Mouse (Mus musculus) CH12.LX (cell line): ENCODE results near the gene D17H6S53E. TPM values are rescaled to one million over a fixed set of nuclear protein-coding genes. Genes with fewer than 3 reads are reported as not detected.

Source experiments
- DNase-seq: peaks from one replicate; pipeline ENCODE4 v3.0.0-alpha.2; 2013; ENCODE audit errors: extremely low read depth
- H3K27ac ChIP-seq: 2 replicates; pipeline ENCODE4 v1.5.1; 2012; ENCODE audit warnings: low read depth, mild to moderate bottlenecking, control low read depth, moderate library complexity; ENCODE audit not compliant: insufficient read depth
- H3K27me3 ChIP-seq: replicated peaks from 2 replicates; pipeline ENCODE3; 2012; ENCODE audit warnings: inconsistent platforms
- H3K36me3 ChIP-seq, 2 experiments: replicated peaks in 1 of 2; 2 replicates each; pipeline versions ENCODE3 to v1.6.1; 2012; ENCODE audit warnings: inconsistent platforms in 1 of 2, low read length in 1 of 2, mild to moderate bottlenecking in 1 of 2, mixed read lengths in 1 of 2, moderate library complexity in 1 of 2; ENCODE audit not compliant: control insufficient read depth in 1 of 2, insufficient read depth in 1 of 2
- H3K4me1 ChIP-seq, 2 experiments: 2 replicates each; pipeline ENCODE4 v1.6.1; 2012; ENCODE audit warnings: inconsistent platforms in 1 of 2, moderate library complexity in 1 of 2; ENCODE audit not compliant: insufficient read depth in 2 of 2, control insufficient read depth in 1 of 2
- H3K4me2 ChIP-seq: 2 replicates; pipeline ENCODE4 v1.6.1; 2012; ENCODE audit warnings: low read depth, mild to moderate bottlenecking, control low read depth; ENCODE audit not compliant: poor library complexity, insufficient read depth, severe bottlenecking
- H3K4me3 ChIP-seq, 3 experiments: fragments of 150-350 bp in 1 of 3; sonication (generic) in 1 of 3; replicated peaks in 1 of 3; 2 replicates each; pipeline versions ENCODE3 to v1.5.1; 2011 to 2012; ENCODE audit warnings: low read depth in 2 of 3, low read length in 2 of 3, mild to moderate bottlenecking in 2 of 3, moderate library complexity in 2 of 3, control low read depth in 1 of 3, improper control_type of control experiment in 1 of 3, inconsistent platforms in 1 of 3, mixed read lengths in 1 of 3; ENCODE audit not compliant: poor library complexity in 1 of 3
- H3K79me2 ChIP-seq: replicated peaks from 2 replicates; pipeline ENCODE4 v1.6.1; 2012; ENCODE audit warnings: mild to moderate bottlenecking, moderate library complexity; ENCODE audit not compliant: control insufficient read depth, poor library complexity, insufficient read depth, severe bottlenecking; ENCODE audit errors: extremely low read depth
- H3K9ac ChIP-seq: 2 replicates; pipeline ENCODE4 v1.6.1; 2012; ENCODE audit warnings: low read depth, mild to moderate bottlenecking, control low read depth, moderate library complexity; ENCODE audit not compliant: insufficient read depth
- H3K9me3 ChIP-seq: replicated peaks from 2 replicates; pipeline ENCODE3; 2012; ENCODE audit warnings: low read length, inconsistent platforms, mixed read lengths
- CHD1 ChIP-seq: IDR thresholded peaks from 2 replicates; pipeline ENCODE4 v1.6.1; 2012; ENCODE audit warnings: low read depth, low read length, improper control_type of control experiment, inconsistent platforms
- CTCF ChIP-seq, 2 experiments: IDR thresholded peaks in 1 of 2; conservative IDR thresholded peaks in 1 of 2; 2 replicates each; pipeline ENCODE4 v1.5.1; 2011 to 2012; ENCODE audit warnings: low read depth in 2 of 2, low read length in 2 of 2, improper control_type of control experiment in 1 of 2, inconsistent platforms in 1 of 2, mild to moderate bottlenecking in 1 of 2, moderate library complexity in 1 of 2
- ELF1 ChIP-seq: IDR thresholded peaks from 2 replicates; pipeline ENCODE4 v1.6.1; 2014; ENCODE audit warnings: low read depth, mild to moderate bottlenecking, inconsistent platforms, low read length, improper control_type of control experiment
- EP300 ChIP-seq: IDR thresholded peaks from 2 replicates; pipeline ENCODE4 v1.6.1; 2011; ENCODE audit warnings: low read length, improper control_type of control experiment
- GABPA ChIP-seq: IDR thresholded peaks from 2 replicates; pipeline ENCODE4 v1.6.1; 2012; ENCODE audit warnings: low read depth, low read length, improper control_type of control experiment, inconsistent platforms; ENCODE audit not compliant: insufficient replicate concordance
- IRF4 ChIP-seq: IDR thresholded peaks from 2 replicates; pipeline ENCODE4 v1.6.1; 2014; ENCODE audit warnings: low read depth, mild to moderate bottlenecking, inconsistent platforms, low read length, improper control_type of control experiment
- JUND ChIP-seq: conservative IDR thresholded peaks from 2 replicates; pipeline ENCODE4 v1.6.1; 2011; ENCODE audit warnings: low read depth, low read length, improper control_type of control experiment
- KAT2A ChIP-seq: IDR thresholded peaks from 2 replicates; pipeline ENCODE4 v1.6.1; 2012; ENCODE audit warnings: low read length, improper control_type of control experiment, inconsistent platforms; ENCODE audit not compliant: insufficient replicate concordance
- MEF2A ChIP-seq: IDR thresholded peaks from 2 replicates; pipeline ENCODE4 v1.6.1; 2014; ENCODE audit warnings: low read depth, mild to moderate bottlenecking, inconsistent platforms, low read length, improper control_type of control experiment, borderline replicate concordance
- RAD21 ChIP-seq: IDR thresholded peaks from 2 replicates; pipeline ENCODE4 v1.6.1; 2011; ENCODE audit warnings: low read depth, mild to moderate bottlenecking, low read length, improper control_type of control experiment, moderate library complexity
- TBP ChIP-seq: conservative IDR thresholded peaks from 2 replicates; pipeline ENCODE4 v1.6.1; 2011; ENCODE audit warnings: low read depth, low read length, improper control_type of control experiment
- TCF12 ChIP-seq: IDR thresholded peaks from 2 replicates; pipeline ENCODE4 v1.6.1; 2014; ENCODE audit warnings: low read depth, mild to moderate bottlenecking, inconsistent platforms, low read length, improper control_type of control experiment
- UBTF ChIP-seq: IDR thresholded peaks from 2 replicates; pipeline ENCODE4 v1.6.1; 2012; ENCODE audit warnings: low read depth, mild to moderate bottlenecking, inconsistent platforms, low read length, improper control_type of control experiment, moderate library complexity
- USF2 ChIP-seq: conservative IDR thresholded peaks from 2 replicates; pipeline ENCODE4 v1.6.1; 2011; ENCODE audit warnings: low read depth, low read length, improper control_type of control experiment
- ZC3H11A ChIP-seq: IDR thresholded peaks from 2 replicates; pipeline ENCODE4 v1.6.1; 2012; ENCODE audit warnings: low read depth, mild to moderate bottlenecking, inconsistent platforms, low read length, improper control_type of control experiment
- ZKSCAN1 ChIP-seq: IDR thresholded peaks from 2 replicates; pipeline ENCODE4 v1.6.1; 2012; ENCODE audit warnings: low read depth, inconsistent platforms, low read length, improper control_type of control experiment, borderline replicate concordance
- ZMIZ1 ChIP-seq: IDR thresholded peaks from 2 replicates; pipeline ENCODE4 v1.6.1; 2012; ENCODE audit warnings: low read depth, mild to moderate bottlenecking, inconsistent platforms, low read length, improper control_type of control experiment
- ZNF384 ChIP-seq: IDR thresholded peaks from 2 replicates; pipeline ENCODE4 v1.6.1; 2012; ENCODE audit warnings: low read depth, low read length, improper control_type of control experiment, inconsistent platforms
- dilution Hi-C: fragments of 300-500 bp; cut with MboI; formaldehyde crosslinking; loops from 2 replicates; pipeline ENCODE4 v1.14.3; 2020; ENCODE audit warnings: low sequenced_read_pairs; ENCODE audit not compliant: extremely low pct_unique_long_range_greater_than_20kb, extremely low pct_ligation_motif_present
- in situ Hi-C: fragments of 300-500 bp; cut with MboI; formaldehyde crosslinking; loops from 3 replicates; pipeline ENCODE4 v1.14.3; 2019; ENCODE audit warnings: low sequenced_read_pairs, low pct_ligation_motif_present, low pct_unique_long_range_greater_than_20kb, mixed read lengths
- polyA plus RNA-seq: library from polyadenylated mRNA; unstranded; fragments of >175 nt; gene quantifications from 2 replicates; pipeline ENCODE4 v1.2.1, GENCODE M21; 2012; ENCODE audit warnings: low read depth; ENCODE audit not compliant: insufficient read length
- total RNA-seq, 2 experiments: library from RNA; depleted of rRNA; stranded (reverse); fragments of 300-350 nt in 1 of 2; fragments of >200 nt in 1 of 2; gene quantifications; 2 replicates each; pipeline ENCODE4 v1.2.3; 2012 to 2014

D17H6S53E gene
- total and polyA plus RNA-seq, 3 experiments = 8.7 to 15.6 (median 11.9) TPM

DNA sequence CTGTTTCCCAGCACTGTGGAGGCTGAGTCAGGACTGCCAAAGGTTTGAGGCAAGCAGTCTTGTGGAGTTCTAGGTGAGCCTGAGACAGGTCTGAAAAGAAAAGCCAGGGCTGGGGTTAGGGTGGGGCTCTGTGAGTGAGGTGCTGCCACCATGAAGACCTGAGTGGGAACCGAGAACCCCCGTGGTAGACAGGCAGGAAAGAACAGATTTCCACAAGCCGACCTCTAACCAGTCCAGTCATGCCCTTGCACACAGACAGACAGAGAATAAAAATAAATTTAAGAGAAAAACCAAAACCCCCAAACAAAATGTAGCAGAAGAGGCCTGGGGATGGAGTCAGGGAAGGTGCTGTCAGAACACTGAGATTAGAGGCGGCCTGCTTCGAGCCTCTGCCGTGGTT lies 49.2 kb downstream of the D17H6S53E start (continued):
- TF ChIP-seq MEF2A (peak; percentile 58; the same call in 1 of the 2 replicates), CHD1 (peak; percentile 60; the same call in 1 of the 2 replicates), ZMIZ1 (no peak), GABPA (no peak)

DNA sequence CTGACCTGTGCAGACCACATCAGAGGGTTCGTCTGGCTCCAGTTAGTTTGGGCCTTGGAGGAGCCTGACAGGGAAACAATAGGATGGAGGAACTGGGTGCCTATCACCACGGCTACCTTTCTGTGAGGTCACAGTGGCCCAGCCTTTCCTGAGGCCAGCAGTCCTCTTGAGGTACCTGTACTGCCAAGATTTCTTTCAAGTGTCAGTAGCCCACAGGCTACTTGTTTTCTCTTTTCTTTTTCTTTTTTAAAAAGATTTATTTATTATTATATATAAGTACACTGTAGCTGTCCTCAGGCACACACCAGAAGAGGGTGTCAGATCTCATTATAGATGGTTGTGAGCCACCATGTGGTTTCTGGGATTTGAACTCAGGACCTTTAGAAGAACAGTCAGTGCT lies 49.8 kb downstream of the D17H6S53E start, which contains the start of gene Aif1:
Gene Aif1, minus strand, starts transcription at position 101 of the 400 bp plus-strand sequence.
- no peaks in the 10 kb centered on the region for H3K36me3 ChIP-seq
- no peaks in the 10 kb centered on the region for H3K27me3 ChIP-seq
- no peaks in the 10 kb centered on the region for H3K9me3 ChIP-seq
- peak within 1 kb of the TSS; percentile 96 for H3K27ac ChIP-seq
- dilution Hi-C loops = no loop called here
- in situ Hi-C loops = no loop called here
- H3K79me2 ChIP-seq = no peaks in the 10 kb centered on the region
- H3K4me2 ChIP-seq = peak within 1 kb of the TSS; percentile 3; the same call in 1 of the 2 replicates
- H3K4me3 ChIP-seq = no peak within 1 kb of the TSS
- TF ChIP-seq USF2 (no peak), IRF4 (no peak), ZNF384 (no peak), ZKSCAN1 (no peak), CTCF (conservative IDR thresholded peaks at IDR 0.05 in 1 of 2, IDR thresholded peaks at IDR 0.05 in 1 of 2; ENCODE audit: low read depth in 2 of 2, low read length in 2 of 2) (no peak), RAD21 (no peak), JUND (no peak), ZC3H11A (no peak), EP300 (no peak), TCF12 (no peak), ZMIZ1 (no peak), ELF1 (no peak), KAT2A (no peak), TBP (no peak), UBTF (no peak)
- DNase-seq = no peak
- H3K4me1 ChIP-seq = peaks cover 17 to 50% of the 10 kb centered on the region in 2 experiments
- H3K9ac ChIP-seq = peak within 1 kb of the TSS; percentile 21; the same call in 1 of the 2 replicates

Other genes starting within 250 kb of the D17H6S53E start
Only the 20 nearest of the 42 such genes appear.
- 182 and 198 TPM in 2 replicates for gene Clic1, start 76.4 kb upstream of the D17H6S53E start, total RNA-seq (2012; rRNA removed)
- 111 and 114 TPM in 2 replicates for gene Clic1, start 76.4 kb upstream of the D17H6S53E start, total RNA-seq (2014; rRNA removed)
- 160 and 163 TPM in 2 replicates for gene Clic1, start 76.4 kb upstream of the D17H6S53E start, polyA plus RNA-seq
- 3.4 and 4.3 TPM in 2 replicates for gene Ddah2, start 67.3 kb upstream of the D17H6S53E start, total RNA-seq (2012; rRNA removed)
- 0.94 and 1.4 TPM in 2 replicates for gene Ddah2, start 67.3 kb upstream of the D17H6S53E start, total RNA-seq (2014; rRNA removed)
- 4.8 and 6.3 TPM in 2 replicates for gene Ddah2, start 67.3 kb upstream of the D17H6S53E start, polyA plus RNA-seq
- not detected in 2 replicates for gene Ly6g6c, start 61.0 kb upstream of the D17H6S53E start, total RNA-seq (2012; rRNA removed)
- not detected in 2 replicates for gene Ly6g6c, start 61.0 kb upstream of the D17H6S53E start, total RNA-seq (2014; rRNA removed)
- gene Ly6g6c, start 61.0 kb upstream of the D17H6S53E start, polyA plus RNA-seq = 0.30 and 0.42 TPM in 2 replicates
- gene Mpig6b, start 60.2 kb upstream of the D17H6S53E start, total RNA-seq (2012; rRNA removed) = not detected in 2 replicates
- not detected in 2 replicates for gene Mpig6b, start 60.2 kb upstream of the D17H6S53E start, total RNA-seq (2014; rRNA removed)
- 0.10 TPM in 1 of 2 replicates, not detected in the other for gene Mpig6b, start 60.2 kb upstream of the D17H6S53E start, polyA plus RNA-seq
- not detected in 2 replicates for gene Ly6g6e, start 49.5 kb upstream of the D17H6S53E start, total RNA-seq (2012; rRNA removed)
- gene Ly6g6e, start 49.5 kb upstream of the D17H6S53E start, total RNA-seq (2014; rRNA removed) = not detected in 2 replicates
- not detected in 2 replicates for gene Ly6g6e, start 49.5 kb upstream of the D17H6S53E start, polyA plus RNA-seq
- gene Ly6g6d, start 48.3 kb upstream of the D17H6S53E start, total RNA-seq (2012; rRNA removed) = not detected in 2 replicates
- gene Ly6g6d, start 48.3 kb upstream of the D17H6S53E start, total RNA-seq (2014; rRNA removed) = not detected in 2 replicates
- gene Ly6g6d, start 48.3 kb upstream of the D17H6S53E start, polyA plus RNA-seq = 0.44 and 0.46 TPM in 2 replicates
- gene Ly6g6f, start 40.8 kb upstream of the D17H6S53E start, total RNA-seq (2012; rRNA removed) = not detected in 2 replicates
- 0.22 and 0.54 TPM in 2 replicates for gene Ly6g6f, start 40.8 kb upstream of the D17H6S53E start, total RNA-seq (2014; rRNA removed)
- gene Ly6g6f, start 40.8 kb upstream of the D17H6S53E start, polyA plus RNA-seq = 0.29 and 0.67 TPM in 2 replicates
- gene Abhd16a, start 37.1 kb upstream of the D17H6S53E start, total RNA-seq (2012; rRNA removed) = 15.3 and 16.2 TPM in 2 replicates
- gene Abhd16a, start 37.1 kb upstream of the D17H6S53E start, total RNA-seq (2014; rRNA removed) = 11.7 and 16.6 TPM in 2 replicates
- 10.7 and 11.6 TPM in 2 replicates for gene Abhd16a, start 37.1 kb upstream of the D17H6S53E start, polyA plus RNA-seq
- gene Ly6g5c, start 18.1 kb upstream of the D17H6S53E start, total RNA-seq (2012; rRNA removed) = not detected in 2 replicates
- gene Ly6g5c, start 18.1 kb upstream of the D17H6S53E start, total RNA-seq (2014; rRNA removed) = not detected in 2 replicates
- gene Ly6g5c, start 18.1 kb upstream of the D17H6S53E start, polyA plus RNA-seq = not detected in 2 replicates
- gene Ly6g5b, start 10.9 kb upstream of the D17H6S53E start, total RNA-seq (2012; rRNA removed) = 0.30 and 0.50 TPM in 2 replicates
- gene Ly6g5b, start 10.9 kb upstream of the D17H6S53E start, total RNA-seq (2014; rRNA removed) = 0.88 and 0.91 TPM in 2 replicates
- gene Ly6g5b, start 10.9 kb upstream of the D17H6S53E start, polyA plus RNA-seq = 1.0 and 1.1 TPM in 2 replicates
- 42.7 and 43.0 TPM in 2 replicates for gene Gpank1, start 4.9 kb upstream of the D17H6S53E start, total RNA-seq (2012; rRNA removed)
- gene Gpank1, start 4.9 kb upstream of the D17H6S53E start, total RNA-seq (2014; rRNA removed) = 32.6 and 36.6 TPM in 2 replicates
- gene Gpank1, start 4.9 kb upstream of the D17H6S53E start, polyA plus RNA-seq = 32.5 and 33.6 TPM in 2 replicates
- gene Csnk2b, start 4.3 kb upstream of the D17H6S53E start, total RNA-seq (2012; rRNA removed) = 130 and 143 TPM in 2 replicates
- 85.3 and 89.3 TPM in 2 replicates for gene Csnk2b, start 4.3 kb upstream of the D17H6S53E start, total RNA-seq (2014; rRNA removed)
- gene Csnk2b, start 4.3 kb upstream of the D17H6S53E start, polyA plus RNA-seq = 267 and 348 TPM in 2 replicates
- 0.21 TPM in 1 of 2 replicates, not detected in the other for gene Apom, start 5.7 kb downstream of the D17H6S53E start, total RNA-seq (2012; rRNA removed)
- gene Apom, start 5.7 kb downstream of the D17H6S53E start, total RNA-seq (2014; rRNA removed) = not detected in 2 replicates
- gene Apom, start 5.7 kb downstream of the D17H6S53E start, polyA plus RNA-seq = 0.39 and 0.41 TPM in 2 replicates
- 73.0 and 73.7 TPM in 2 replicates for gene Bag6, start 8.8 kb downstream of the D17H6S53E start, total RNA-seq (2012; rRNA removed)
- 21.7 and 26.0 TPM in 2 replicates for gene Bag6, start 8.8 kb downstream of the D17H6S53E start, total RNA-seq (2014; rRNA removed)
- 133 and 152 TPM in 2 replicates for gene Bag6, start 8.8 kb downstream of the D17H6S53E start, polyA plus RNA-seq
- 80.4 and 87.1 TPM in 2 replicates for gene Prrc2a, start 38.5 kb downstream of the D17H6S53E start, total RNA-seq (2012; rRNA removed)
- 27.8 and 31.3 TPM in 2 replicates for gene Prrc2a, start 38.5 kb downstream of the D17H6S53E start, total RNA-seq (2014; rRNA removed)
- 234 and 313 TPM in 2 replicates for gene Prrc2a, start 38.5 kb downstream of the D17H6S53E start, polyA plus RNA-seq
- gene Aif1, start 49.7 kb downstream of the D17H6S53E start, total RNA-seq (2012; rRNA removed) = 7.0 and 14.7 TPM in 2 replicates
- gene Aif1, start 49.7 kb downstream of the D17H6S53E start, total RNA-seq (2014; rRNA removed) = 14.1 and 15.5 TPM in 2 replicates
- gene Aif1, start 49.7 kb downstream of the D17H6S53E start, polyA plus RNA-seq = 14.7 and 19.7 TPM in 2 replicates
- gene Lst1, start 62.1 kb downstream of the D17H6S53E start, total RNA-seq (2012; rRNA removed) = 6.0 and 8.4 TPM in 2 replicates
- 2.9 and 4.4 TPM in 2 replicates for gene Lst1, start 62.1 kb downstream of the D17H6S53E start, total RNA-seq (2014; rRNA removed)
- gene Lst1, start 62.1 kb downstream of the D17H6S53E start, polyA plus RNA-seq = 8.5 and 9.0 TPM in 2 replicates
- 120 and 150 TPM in 2 replicates for gene Ltb, start 68.1 kb downstream of the D17H6S53E start, total RNA-seq (2012; rRNA removed)
- 228 and 234 TPM in 2 replicates for gene Ltb, start 68.1 kb downstream of the D17H6S53E start, total RNA-seq (2014; rRNA removed)
- gene Ltb, start 68.1 kb downstream of the D17H6S53E start, polyA plus RNA-seq = 263 and 267 TPM in 2 replicates
- gene Tnf, start 75.6 kb downstream of the D17H6S53E start, total RNA-seq (2012; rRNA removed) = 18.8 and 28.0 TPM in 2 replicates
- gene Tnf, start 75.6 kb downstream of the D17H6S53E start, total RNA-seq (2014; rRNA removed) = 19.0 and 20.8 TPM in 2 replicates
- 25.2 and 28.3 TPM in 2 replicates for gene Tnf, start 75.6 kb downstream of the D17H6S53E start, polyA plus RNA-seq
- 8.9 and 13.4 TPM in 2 replicates for gene Lta, start 79.0 kb downstream of the D17H6S53E start, total RNA-seq (2012; rRNA removed)
- gene Lta, start 79.0 kb downstream of the D17H6S53E start, total RNA-seq (2014; rRNA removed) = 18.9 and 19.6 TPM in 2 replicates
- 50.4 and 53.0 TPM in 2 replicates for gene Lta, start 79.0 kb downstream of the D17H6S53E start, polyA plus RNA-seq